Mouse (Mus musculus) retina, adult 2 months (tissue): Measurements from ENCODE around the gene Nfasc.
A peak's percentile ranks its signal among the peaks of the same experiment; 100 is the strongest.

ENCODE experiments used
- DNase-seq: peaks from one replicate; pipeline ENCODE4 v3.0.0-alpha.2; 2012; ENCODE audit warnings: low read depth, low spot score

Gene Nfasc

GRCm38 (mm10) chr1:132541824-132542599 lies 199.6 kb downstream of the Nfasc start:
- no peak for DNase-seq

GRCm38 (mm10) chr1:132541171-132541823 lies 200.3 kb downstream of the Nfasc start:
- DNase-seq, result no peak

- no peak for DNase-seq
These were observed 200.9 kb downstream of the Nfasc start for GRCm38 (mm10) chr1:132540701-132541100.

- DNase-seq, result no peak
These were observed 203.9 kb downstream of the Nfasc start for GRCm38 (mm10) chr1:132537736-132538135.

- no peak for DNase-seq
These were observed 205.2 kb downstream of the Nfasc start for GRCm38 (mm10) chr1:132536416-132536815.

GRCm38 (mm10) chr1:132535541-132535940 lies 206.1 kb downstream of the Nfasc start:
- DNase-seq, result no peak

GRCm38 (mm10) chr1:132533840-132534239 lies 207.8 kb downstream of the Nfasc start:
- DNase-seq, result no peak

- no peak for DNase-seq
These were observed 209.1 kb downstream of the Nfasc start for GRCm38 (mm10) chr1:132532521-132532920.

- DNase-seq, result no peak
These were observed 210.9 kb downstream of the Nfasc start for GRCm38 (mm10) chr1:132530631-132531191.

- DNase-seq, result no peak
These were observed 212.8 kb downstream of the Nfasc start for GRCm38 (mm10) chr1:132528647-132529334.

- no peak for DNase-seq
These were observed 213.5 kb downstream of the Nfasc start for GRCm38 (mm10) chr1:132528071-132528470.

- DNase-seq, result peak; percentile 60
These were observed 215.8 kb downstream of the Nfasc start for GRCm38 (mm10) chr1:132525832-132526231.

GRCm38 (mm10) chr1:132523920-132524319 lies 217.7 kb downstream of the Nfasc start:
- DNase-seq, result no peak

- DNase-seq, result no peak
These were observed 218.5 kb downstream of the Nfasc start for GRCm38 (mm10) chr1:132523048-132523447.

- DNase-seq, result peak; percentile 64
These were observed 220.8 kb downstream of the Nfasc start for GRCm38 (mm10) chr1:132520764-132521163.

- DNase-seq, result no peak
These were observed 221.9 kb downstream of the Nfasc start for GRCm38 (mm10) chr1:132519734-132520133.

GRCm38 (mm10) chr1:132518621-132519020 lies 223.0 kb downstream of the Nfasc start:
- DNase-seq, result no peak

GRCm38 (mm10) chr1:132516776-132517175 lies 224.8 kb downstream of the Nfasc start:
- DNase-seq, result no peak

GRCm38 (mm10) chr1:132515339-132515738 lies 226.3 kb downstream of the Nfasc start:
- no peak for DNase-seq
